Mouse (Mus musculus) CH12.LX (cell line): Measurements from ENCODE around the gene Gm49325.

Experiments used
- CTCF ChIP-seq, 2 experiments: IDR thresholded peaks in 1 of 2; conservative IDR thresholded peaks in 1 of 2; 2 replicates each; pipeline ENCODE4 v1.5.1; 2011 to 2012; ENCODE audit warnings: low read depth in 2 of 2, low read length in 2 of 2, improper control_type of control experiment in 1 of 2, inconsistent platforms in 1 of 2, mild to moderate bottlenecking in 1 of 2, moderate library complexity in 1 of 2
- ETS1 ChIP-seq: conservative IDR thresholded peaks from 2 replicates; pipeline ENCODE4 v1.6.1; 2012; ENCODE audit warnings: low read depth, mild to moderate bottlenecking, inconsistent platforms, low read length, improper control_type of control experiment, moderate library complexity
- MYC ChIP-seq: IDR thresholded peaks from 2 replicates; pipeline ENCODE4 v1.6.1; 2011; ENCODE audit warnings: low read depth, mild to moderate bottlenecking, improper control_type of control experiment, low read length
- POLR2A ChIP-seq: IDR thresholded peaks from 2 replicates; pipeline ENCODE4 v1.6.1; 2011; ENCODE audit warnings: low read depth, mild to moderate bottlenecking, improper control_type of control experiment, low read length
- RAD21 ChIP-seq: IDR thresholded peaks from 2 replicates; pipeline ENCODE4 v1.6.1; 2011; ENCODE audit warnings: low read depth, mild to moderate bottlenecking, low read length, improper control_type of control experiment, moderate library complexity
- TCF12 ChIP-seq: IDR thresholded peaks from 2 replicates; pipeline ENCODE4 v1.6.1; 2014; ENCODE audit warnings: low read depth, mild to moderate bottlenecking, inconsistent platforms, low read length, improper control_type of control experiment
- ZNF384 ChIP-seq: IDR thresholded peaks from 2 replicates; pipeline ENCODE4 v1.6.1; 2012; ENCODE audit warnings: low read depth, low read length, improper control_type of control experiment, inconsistent platforms

DNA sequence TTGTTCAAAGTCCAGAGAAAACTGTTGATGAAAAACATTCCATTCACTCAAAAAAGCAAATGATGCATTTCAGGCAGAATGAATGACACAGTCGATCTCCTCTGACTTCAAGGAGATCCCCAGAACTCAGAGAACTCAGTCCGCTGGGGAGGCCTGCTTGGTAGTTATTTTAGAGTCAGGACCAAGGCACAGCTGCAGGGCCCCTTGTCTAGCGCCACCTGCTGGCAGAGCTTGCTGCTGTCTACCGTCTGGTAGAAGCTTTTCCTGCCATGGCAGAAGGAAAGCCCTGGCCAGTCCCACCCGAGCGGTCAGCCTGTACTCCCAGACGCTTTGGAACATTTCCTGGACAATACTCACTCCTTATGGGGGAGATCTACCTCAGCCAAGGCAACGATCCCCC, 39.3 kb upstream of the Gm49325 start:
- TF ChIP-seq CTCF (conservative IDR thresholded peaks at IDR 0.05 in 1 of 2, IDR thresholded peaks at IDR 0.05 in 1 of 2; ENCODE audit: low read depth in 2 of 2, low read length in 2 of 2) (peak; percentile 89 to 91), TCF12 (no peak), RAD21 (peak; percentile 53), ZNF384 (no peak), POLR2A (no peak), ETS1 (no peak), MYC (no peak)
